Mouse (Mus musculus) embryonic stem cell, embryonic (primary cell): ENCODE data around the gene Mark1.

Source experiments
- CTCF ChIA-PET, 4 experiments: fragments of 300-600 bp in 2 of 4; fragments of 350-600 bp in 2 of 4; sonication (Branson Sonifier 250); formaldehyde crosslinking; loops; one replicate each; lab custom pipeline; 2022; ENCODE audit warnings: inconsistent platforms in 2 of 4; lab: Charles Lee
- POLR2A ChIA-PET, 4 experiments: fragments of 300-600 bp in 2 of 4; fragments of 350-600 bp in 2 of 4; sonication (Branson Sonifier 250); formaldehyde crosslinking; loops; one replicate each; lab custom pipeline; 2022; ENCODE audit warnings: antibody characterized with exemption in 4 of 4, inconsistent platforms in 1 of 4; lab: Charles Lee

Mark1 gene

DNA sequence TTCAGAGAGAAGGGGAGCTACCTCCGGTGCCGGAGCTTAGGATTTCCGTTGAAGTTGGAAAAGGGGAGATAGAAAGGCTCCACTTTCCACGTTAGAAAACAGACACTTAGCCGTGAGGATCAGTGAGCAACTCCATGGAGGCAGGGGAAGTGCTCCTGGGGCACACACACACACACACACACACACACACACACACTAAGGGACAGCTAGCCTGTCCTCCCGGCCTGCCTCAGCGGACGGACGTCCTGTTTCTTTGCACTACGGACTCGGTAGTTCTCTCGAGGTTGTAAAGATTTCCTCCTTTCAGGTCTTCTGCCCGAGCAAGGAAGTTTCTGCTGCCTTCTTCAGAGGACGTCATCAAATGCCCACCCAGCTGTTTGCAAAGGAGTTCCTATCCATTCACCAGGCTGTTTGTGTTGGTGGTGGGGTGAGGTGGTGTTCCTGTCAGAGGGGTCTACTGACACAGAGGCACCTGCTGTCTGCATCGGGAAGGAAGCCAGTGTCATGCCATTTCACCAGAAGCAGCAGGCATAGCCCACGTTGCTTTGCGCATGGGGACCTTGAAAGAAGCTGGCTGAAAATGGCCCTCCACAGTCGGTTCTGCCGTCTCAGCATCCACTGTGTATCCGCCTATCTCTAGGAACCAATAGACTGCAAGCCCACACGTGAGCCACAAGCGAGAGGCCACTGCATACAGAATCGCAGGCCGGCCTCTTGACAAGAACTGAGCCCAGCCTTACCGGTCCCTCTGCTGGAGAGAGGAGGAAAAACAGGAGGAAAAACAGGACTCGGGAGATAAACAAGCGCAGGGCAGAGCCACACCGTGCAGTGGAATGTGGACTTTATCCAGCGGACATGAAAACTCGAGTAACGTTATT lies 147.4 kb downstream of the Mark1 start:
- ChIA-PET CTCF (interaction anchor here (0.6 to 5.2 kb wide), 30 partner anchors 11 to 681 kb away, joined by 3 to 96 read pairs (median 4); partner anchors contain the start of genes C130074G19Rik (in 1 of the 4) and Rab3gap2 (in 1 of the 4)), POLR2A (interaction anchor here (0.6 to 5.5 kb wide), 35 partner anchors 8 to 477 kb away, joined by 3 to 87 read pairs (median 4); partner anchors contain the start of genes C130074G19Rik (in 2 of the 4), Iars2 (in 1 of the 4) and Rab3gap2 (in 1 of the 4))

DNA sequence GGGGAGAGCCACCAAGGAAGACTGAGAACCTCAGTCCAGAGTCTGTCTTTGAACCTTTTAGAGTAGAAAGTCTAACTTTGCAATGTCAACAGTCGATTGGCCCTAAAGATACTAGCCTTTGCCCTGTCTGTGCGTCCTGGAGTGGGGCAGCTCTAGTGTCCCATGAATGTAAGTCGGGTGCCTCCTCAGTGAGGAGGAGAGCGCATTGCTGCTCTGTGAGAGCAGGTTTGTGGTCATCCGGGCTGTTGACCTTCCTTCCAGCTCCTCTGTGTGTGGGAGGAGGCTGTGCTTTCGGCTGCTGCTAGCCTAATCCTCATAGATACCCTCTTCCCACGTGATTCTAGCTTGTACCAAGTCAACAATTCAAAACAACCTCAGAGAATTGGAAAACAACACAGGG lies 148.2 kb downstream of the Mark1 start:
- CTCF ChIA-PET: interaction anchor here (0.6 to 5.2 kb wide), 20 partner anchors 10 to 358 kb away, joined by 3 to 96 read pairs (median 4); no protein-coding TSS in a partner anchor

DNA sequence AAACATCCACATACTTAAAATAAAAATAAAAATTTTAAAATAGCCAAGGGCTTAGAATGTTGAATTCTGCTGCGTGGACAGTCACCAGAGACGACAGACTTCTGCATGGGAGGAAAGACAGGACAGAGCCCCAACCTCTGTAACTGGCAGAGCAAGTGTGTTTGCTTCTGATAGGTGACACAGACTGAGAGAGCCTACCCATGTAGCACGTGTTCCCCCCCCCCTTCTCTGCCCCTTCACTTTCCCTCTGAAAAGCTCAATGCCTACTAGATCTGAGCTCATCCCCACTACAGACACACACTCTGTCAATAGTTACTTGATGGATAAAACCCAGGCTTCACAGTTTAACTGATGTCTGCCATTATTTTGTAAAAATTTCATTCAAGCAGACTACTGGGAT lies 152.4 kb downstream of the Mark1 start:
- POLR2A ChIA-PET: interaction anchor here in 3 of 4 experiments (0.5 to 8.6 kb wide), 8 partner anchors 10 to 346 kb away, joined by 3 to 99 read pairs (median 11); no protein-coding TSS in a partner anchor
- CTCF ChIA-PET: interaction anchor here in 3 of 4 experiments (0.6 to 1.5 kb wide), 3 partner anchors 21 to 1875 kb away, joined by 4 to 6 read pairs (median 5); no protein-coding TSS in a partner anchor

More for the DNA sequence above, 148.2 kb downstream of the Mark1 start:
- POLR2A ChIA-PET: interaction anchor here (0.6 to 5.5 kb wide), 29 partner anchors 9 to 478 kb away, joined by 3 to 87 read pairs (median 4); partner anchors contain the start of genes C130074G19Rik (in 2 of the 4), Iars2 (in 1 of the 4) and Rab3gap2 (in 1 of the 4)
